Mouse (Mus musculus) heart, postnatal 0 days (tissue): ENCODE results near the gene Platr17. TPM values are rescaled to one million over a fixed set of nuclear protein-coding genes. Genes with fewer than 3 reads are reported as not detected.

ENCODE experiments used
- ATAC-seq: fragments of 200-750 bp; cut with Nextera tagmentation; 2 replicates; pipeline ENCODE4 v1.8.0; 2017; ENCODE audit warnings: low read depth, moderate number of reproducible peaks, moderate library complexity; ENCODE audit not compliant: insufficient read depth
- DNase-seq: peaks from one replicate; pipeline ENCODE4 v3.0.0-alpha.2; 2016; ENCODE audit warnings: low spot score
- H3K27ac ChIP-seq: fragments of 300-500 bp; sonication (generic); 2 replicates; pipeline ENCODE4 v1.5.1; 2014; ENCODE audit warnings: low read depth, mild to moderate bottlenecking
- H3K27me3 ChIP-seq: fragments of 300-500 bp; sonication (generic); 2 replicates; pipeline ENCODE4 v1.6.1; 2014; ENCODE audit warnings: low read length, mixed read lengths; ENCODE audit not compliant: control insufficient read depth, insufficient read depth
- H3K36me3 ChIP-seq: fragments of 300-500 bp; sonication (generic); replicated peaks from 2 replicates; pipeline ENCODE4 v1.6.1; 2014; ENCODE audit warnings: low read length, mixed read lengths; ENCODE audit not compliant: control insufficient read depth, insufficient read depth
- H3K4me1 ChIP-seq: fragments of 300-500 bp; sonication (generic); 2 replicates; pipeline ENCODE4 v1.6.1; 2014; ENCODE audit warnings: antibody characterized with exemption; ENCODE audit not compliant: control insufficient read depth, insufficient read depth
- H3K4me2 ChIP-seq: fragments of 300-500 bp; sonication (generic); 2 replicates; pipeline ENCODE4 v1.6.1; 2014; ENCODE audit warnings: low read depth, mild to moderate bottlenecking, low read length, moderate library complexity
- H3K4me3 ChIP-seq: fragments of 300-500 bp; sonication (generic); 2 replicates; pipeline ENCODE4 v1.5.1; 2014; ENCODE audit warnings: low read depth, low read length
- H3K9ac ChIP-seq: fragments of 300-500 bp; sonication (generic); replicated peaks from 2 replicates; pipeline ENCODE4 v1.6.1; 2014; ENCODE audit warnings: low read depth, low read length, mixed read lengths
- H3K9me3 ChIP-seq: fragments of 300-500 bp; sonication (generic); replicated peaks from 2 replicates; pipeline ENCODE4 v1.6.1; 2016; ENCODE audit warnings: low read length; ENCODE audit not compliant: control insufficient read depth
- CTCF ChIP-seq: IDR thresholded peaks from 2 replicates; pipeline ENCODE4 v1.5.1; 2016; ENCODE audit warnings: antibody characterized with exemption, control low read depth, low read depth
- EP300 ChIP-seq: IDR thresholded peaks from 2 replicates; pipeline ENCODE4 v1.6.1; 2016; ENCODE audit warnings: antibody characterized with exemption, low read depth
- WGBS: fragments of 180-500 bp; shearing (Covaris S2); extraction: QIAGEN DNeasy Blood & Tissue Kit; methylation state at CpG from one replicate; pipeline ENCODE4 v1.1.7; 2014; 5-methylcytosine and 5-hydroxymethylcytosine counted together
- polyA plus RNA-seq: library from polyadenylated mRNA; unstranded; fragments of >200 nt; fragmentation: Nextera tagmentation; extraction: Ambion mirVana; gene quantifications from 2 replicates; pipeline ENCODE4 v1.2.1, GENCODE M21; 2015
- total RNA-seq: library from RNA; depleted of rRNA; stranded (reverse); fragments of >200 nt; gene quantifications from 2 replicates; pipeline ENCODE4 v1.2.3, GENCODE M21; 2014; ENCODE audit warnings: low replicate concordance

Platr17 gene
- total and polyA plus RNA-seq, 2 experiments from 2014 or later: not detected

DNA sequence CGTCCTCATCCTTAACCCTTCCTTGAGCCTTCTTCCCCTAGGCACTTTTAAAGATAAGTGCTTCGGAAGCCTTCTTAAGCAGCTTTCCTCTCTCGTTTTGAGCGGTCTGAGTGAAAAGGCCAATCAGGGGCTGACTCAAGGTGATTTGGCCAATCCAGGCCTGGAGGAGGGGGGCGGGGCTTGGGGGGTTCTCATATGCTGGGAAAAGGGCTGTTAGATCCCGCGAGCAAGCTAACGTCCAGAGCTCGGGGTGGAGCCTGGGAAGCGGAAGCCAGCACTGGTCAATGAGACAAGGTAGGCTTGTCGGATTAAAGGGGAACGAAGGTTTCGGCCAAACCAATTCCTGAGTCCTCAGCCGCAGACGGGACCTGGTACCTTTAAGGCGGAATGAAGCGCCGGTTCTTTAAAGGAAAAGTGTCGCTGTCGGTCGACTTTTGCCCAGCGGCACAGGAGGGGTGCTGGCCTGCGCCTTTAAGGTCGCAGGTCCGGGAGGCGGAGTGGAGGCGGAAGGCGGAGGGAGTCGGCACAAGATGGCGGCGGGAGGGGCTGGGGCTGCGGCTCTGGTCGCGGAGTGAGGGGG is 10.8 kb downstream of the Platr17 start, which contains the start of the genes Tapbp and Zbtb22:
TSS of gene Tapbp (plus strand) at position 229 of the 580 bp plus-strand sequence.
TSS of gene Zbtb22 (plus strand) at position 234 of the 580 bp plus-strand sequence.
- TF ChIP-seq EP300 (peak; percentile 86), CTCF (no peak)
- H3K4me3 ChIP-seq: peak within 1 kb of the TSS; percentile 74
- peak within 1 kb of the TSS; percentile 69 for H3K4me2 ChIP-seq
- peak; percentile 92 for ATAC-seq
- DNase-seq: peak; percentile 100
- peak within 1 kb of the TSS; percentile 72 for H3K27ac ChIP-seq
- no peaks in the 10 kb centered on the region for H3K9me3 ChIP-seq
- peak within 1 kb of the TSS; percentile 73 for H3K9ac ChIP-seq
- peaks cover 5% of the 10 kb centered on the region; the same call in 1 of the 2 replicates for H3K4me1 ChIP-seq
- H3K36me3 ChIP-seq: peaks cover 41% of the 10 kb centered on the region
- WGBS: under 1% methylated on average over 31 of the region's 34 CpGs
- H3K27me3 ChIP-seq: no peaks in the 10 kb centered on the region

DNA sequence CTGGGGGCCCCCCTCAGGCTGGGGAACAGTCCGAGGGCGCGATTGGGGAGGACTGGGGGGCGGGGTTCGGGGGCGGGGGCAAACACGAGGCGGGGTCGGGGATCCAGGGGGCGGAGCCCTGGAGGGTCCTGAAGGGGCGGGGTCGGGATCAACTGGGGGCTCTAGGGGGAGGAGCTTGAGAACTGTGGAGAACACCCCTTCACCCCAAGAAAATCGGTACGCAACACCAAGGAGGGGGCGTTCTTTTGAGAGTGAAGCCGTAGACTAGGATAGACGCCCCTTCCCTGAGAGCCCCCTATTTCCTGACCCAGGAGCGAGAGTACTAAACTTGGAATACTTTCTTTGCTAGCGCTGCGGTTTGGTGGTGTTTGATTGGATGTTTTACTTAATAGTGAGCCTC is 11.4 kb downstream of the Platr17 start:
- under 1% methylated on average over 14 of the region's 20 CpGs for WGBS
- Histone ChIP-seq H3K4me1 (peaks cover 5% of the 10 kb centered on the region; the same call in 1 of the 2 replicates), H3K27me3 (no peaks in the 10 kb centered on the region), H3K4me2 (peak overlapping the region; percentile 69), H3K9me3 (no peaks in the 10 kb centered on the region), H3K27ac (peak overlapping the region; percentile 72), H3K36me3 (peaks cover 36% of the 10 kb centered on the region), H3K9ac (peak overlapping the region; percentile 73), H3K4me3 (peak overlapping the region; percentile 74)
- no peak for DNase-seq
- ATAC-seq: no peak
- no peak for TF ChIP-seq CTCF
- TF ChIP-seq EP300: no peak

DNA sequence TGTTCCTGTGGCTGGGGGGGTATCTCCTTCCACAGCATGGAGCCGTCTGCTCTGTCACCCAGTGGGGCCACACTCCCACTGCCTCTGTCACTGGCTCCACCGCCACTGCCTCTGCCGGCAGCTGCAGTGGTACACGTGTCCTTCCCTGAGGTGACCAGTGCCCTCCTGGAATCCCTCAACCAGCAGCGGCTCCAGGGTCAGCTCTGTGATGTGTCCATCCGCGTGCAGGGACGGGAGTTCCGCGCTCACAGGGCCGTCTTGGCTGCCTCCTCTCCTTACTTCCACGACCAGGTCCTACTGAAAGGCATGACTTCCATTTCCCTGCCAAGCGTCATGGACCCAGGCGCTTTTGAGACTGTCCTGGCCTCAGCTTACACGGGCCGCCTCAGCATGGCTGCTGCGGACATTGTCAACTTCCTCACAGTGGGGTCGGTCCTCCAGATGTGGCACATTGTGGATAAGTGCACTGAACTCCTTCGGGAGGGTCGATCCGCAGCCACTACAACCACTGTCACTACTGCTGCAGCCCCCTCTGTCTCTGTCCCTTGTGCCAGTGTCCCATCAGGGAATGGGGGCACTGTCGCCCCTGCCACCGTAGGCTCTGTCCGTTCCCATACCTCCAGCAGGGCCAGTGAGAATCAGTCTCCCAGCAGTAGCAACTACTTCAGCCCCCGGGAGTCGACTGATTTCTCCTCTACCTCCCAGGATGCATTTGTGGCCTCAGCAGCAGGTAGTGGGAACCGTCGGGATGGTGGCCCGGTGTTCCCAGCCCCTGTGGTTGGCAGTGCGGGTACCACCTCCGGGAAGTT is 12.1 kb downstream of the Platr17 start:
- DNase-seq (no peak), ATAC-seq (no peak)
- Histone ChIP-seq H3K9ac (peak overlapping the region; percentile 73; the same call in 1 of the 2 replicates), H3K27me3 (no peaks in the 10 kb centered on the region), H3K4me2 (peak overlapping the region; percentile 69), H3K36me3 (peaks cover 28% of the 10 kb centered on the region), H3K4me1 (peaks cover 5% of the 10 kb centered on the region; the same call in 1 of the 2 replicates), H3K4me3 (peak overlapping the region; percentile 74), H3K9me3 (no peaks in the 10 kb centered on the region), H3K27ac (peak overlapping the region; percentile 72; the same call in 1 of the 2 replicates)
- 69% methylated on average over 31 of the region's 31 CpGs for WGBS
- TF ChIP-seq EP300: no peak

DNA sequence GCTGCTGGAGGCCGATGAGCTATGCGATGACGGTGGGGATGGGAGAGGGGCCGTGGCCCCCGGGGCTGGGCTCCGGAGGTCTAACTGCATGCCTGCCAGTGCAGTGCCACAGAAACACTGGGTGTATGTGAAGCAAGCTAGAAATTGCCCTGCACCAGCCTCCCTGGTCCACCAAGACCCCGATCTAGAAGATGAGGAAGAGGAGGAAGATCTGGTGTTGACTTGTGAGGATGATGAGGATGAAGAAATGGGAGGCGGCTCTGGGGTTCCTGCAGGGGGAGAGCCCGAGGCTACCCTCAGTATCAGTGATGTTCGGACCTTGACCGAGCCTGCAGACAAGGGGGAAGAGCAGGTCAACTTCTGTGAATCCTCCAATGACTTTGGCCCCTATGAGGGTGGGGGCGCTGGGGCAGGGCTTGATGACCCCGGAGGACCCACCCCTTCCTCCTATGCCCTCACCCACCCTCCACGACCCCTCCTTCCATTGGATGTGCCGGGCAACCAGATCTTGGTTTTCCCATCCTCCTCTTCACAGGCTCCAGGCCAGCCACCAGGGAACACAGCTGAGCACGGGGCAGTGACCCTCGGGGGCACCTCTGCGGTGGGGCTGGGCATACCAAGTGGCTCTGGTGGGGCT is 12.8 kb downstream of the Platr17 start:
- H3K9me3 ChIP-seq: no peaks in the 10 kb centered on the region
- no peak for ATAC-seq
- H3K27me3 ChIP-seq: no peaks in the 10 kb centered on the region
- H3K4me1 ChIP-seq: peaks cover 5% of the 10 kb centered on the region; the same call in 1 of the 2 replicates
- no peak for DNase-seq
- H3K36me3 ChIP-seq: peaks cover 23% of the 10 kb centered on the region
- H3K27ac ChIP-seq: no peak overlapping the region
- TF ChIP-seq CTCF (no peak), EP300 (no peak)
- H3K4me2 ChIP-seq: no peak overlapping the region
- H3K4me3 ChIP-seq: no peak overlapping the region
- no peak overlapping the region for H3K9ac ChIP-seq
- 80% methylated on average over 18 of the region's 18 CpGs for WGBS
